Mouse (Mus musculus) B cell, adult 67 days (primary cell): ENCODE results near the gene Obp1b. TPM values are rescaled to one million over a fixed set of nuclear protein-coding genes. Genes with fewer than 3 reads are reported as not detected.

Experiments used
- total RNA-seq, 2 experiments: library from RNA; stranded (reverse); gene quantifications; 4 replicates each; pipeline ENCODE4 v1.2.4; 2023

Gene Obp1b
- total RNA-seq: not detected

GRCm38 (mm10) chrX:78186477-78186876 lies at the start of gene Obp1b:
Obp1b (plus strand) TSS chrX:78186777.

Other genes starting within 250 kb of the Obp1b start
- not detected for gene Obp1a, start 95.4 kb upstream of the Obp1b start, total RNA-seq
- not detected for gene Gm5938, start 61.3 kb upstream of the Obp1b start, total RNA-seq
- gene Gm14743, start 59.1 kb downstream of the Obp1b start, total RNA-seq: not detected
- not detected for gene 4930480E11Rik, start 182.9 kb downstream of the Obp1b start, total RNA-seq